Mouse (Mus musculus): Measurements from ENCODE around the gene Ilf3.

The Ilf3 gene

DNA sequence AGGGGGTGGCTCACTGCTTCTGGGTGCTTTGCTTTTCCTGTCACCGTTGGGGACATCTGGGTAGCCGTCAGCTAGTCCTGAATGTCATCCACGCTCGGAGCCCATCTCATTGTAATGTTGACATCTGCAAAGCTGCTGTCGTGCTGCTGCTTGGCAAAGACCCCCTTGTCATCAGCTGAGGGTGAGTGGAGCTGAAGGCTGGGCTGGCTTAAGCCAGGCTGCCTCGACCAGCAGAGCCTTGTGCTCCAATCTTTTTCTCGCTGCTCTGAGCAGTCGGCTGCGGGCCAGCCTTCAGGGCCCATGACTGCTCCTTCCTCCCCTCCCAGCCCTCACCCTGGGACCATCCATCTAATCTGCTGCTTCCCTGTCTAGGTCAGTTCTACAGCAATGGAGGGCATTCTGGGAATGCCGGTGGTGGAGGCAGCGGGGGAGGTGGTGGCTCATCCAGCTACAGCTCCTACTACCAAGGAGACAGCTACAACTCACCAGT lies 35.1 kb downstream of the Ilf3 start:
- no peak for DNase-seq (ENCODE audit: low spot score in 2 of 2)

DNA sequence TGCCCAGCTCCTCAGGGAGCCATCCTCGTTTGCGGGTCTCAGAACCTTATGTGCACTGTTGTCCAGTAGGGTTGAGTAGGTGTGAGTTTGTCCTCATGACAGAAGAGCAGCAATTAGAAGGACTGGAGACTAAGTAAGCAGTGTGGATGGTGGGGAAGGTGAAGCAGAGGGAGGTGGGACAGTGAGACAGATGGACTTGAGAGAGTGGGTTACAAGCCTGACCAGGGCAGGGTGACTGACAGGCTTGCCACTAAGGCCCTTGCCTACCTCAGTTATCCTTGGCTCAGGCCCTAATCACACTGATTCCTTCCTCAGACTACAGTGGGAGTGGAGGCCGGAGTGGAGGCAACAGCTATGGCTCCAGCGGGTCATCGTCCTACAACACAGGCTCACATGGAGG lies 36.1 kb downstream of the Ilf3 start:
- DNase-seq (ENCODE audit: low spot score in 2 of 2), result no peak

DNA sequence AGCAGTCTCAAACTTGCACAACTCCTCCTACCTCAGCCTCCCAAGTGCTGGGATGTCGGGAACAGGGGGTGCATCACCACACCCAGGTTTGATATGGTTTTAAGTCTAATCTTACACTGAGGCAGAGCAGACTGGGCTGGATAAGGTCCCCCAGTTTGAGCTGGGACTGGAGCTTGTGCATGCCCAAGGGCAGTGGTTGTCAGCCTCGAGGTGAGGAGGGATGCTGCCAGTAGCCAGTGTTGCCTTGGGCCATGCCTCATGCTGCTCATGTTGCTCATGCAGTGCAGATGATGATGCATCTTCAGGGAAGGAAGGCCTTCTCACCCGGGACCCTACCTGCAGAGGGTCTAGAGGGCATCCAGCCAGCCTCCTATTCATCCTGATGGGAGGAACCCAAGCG lies 37.9 kb downstream of the Ilf3 start:
- DNase-seq (ENCODE audit: low spot score in 2 of 2), result no peak

DNA sequence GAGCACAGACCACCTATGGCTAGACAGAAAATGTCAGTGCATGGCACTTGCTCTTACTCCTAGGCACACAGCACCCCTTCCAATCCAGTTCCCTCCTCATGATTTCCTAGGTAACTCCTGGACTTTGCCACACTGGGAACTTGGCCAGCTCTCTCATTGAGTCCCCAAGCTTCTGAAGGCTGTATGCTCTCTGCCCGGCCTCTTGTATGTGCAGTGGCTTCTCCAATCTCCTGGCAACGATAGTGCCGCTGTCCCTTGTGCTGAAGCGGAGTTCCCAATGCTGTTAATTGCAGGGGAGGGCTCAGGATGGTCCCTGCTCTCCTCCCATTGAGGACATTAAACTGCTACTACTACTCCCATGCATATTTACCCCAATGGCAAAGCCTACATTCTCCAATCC lies 40.3 kb downstream of the Ilf3 start:
- no peak for DNase-seq (ENCODE audit: low spot score in 2 of 2)

DNA sequence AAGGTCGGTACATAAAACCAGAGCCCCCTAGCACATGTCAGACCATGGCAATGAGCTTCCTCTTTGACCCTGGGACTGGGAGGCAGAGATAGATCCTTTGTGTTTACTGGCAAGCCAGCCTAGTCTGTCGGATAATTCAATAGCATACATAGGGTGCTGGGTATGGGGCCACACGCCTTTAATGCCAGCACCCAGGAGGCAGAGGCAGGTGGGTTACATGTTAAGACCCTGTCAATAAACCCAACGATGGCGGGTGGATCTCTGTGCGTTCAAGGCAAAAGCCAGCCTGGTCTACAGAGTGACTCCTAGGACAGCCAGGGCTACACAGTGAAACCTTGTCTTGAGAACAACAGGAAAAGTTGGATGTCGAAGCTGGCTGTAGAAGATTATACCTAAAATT lies 41.0 kb downstream of the Ilf3 start:
- DNase-seq (ENCODE audit: low spot score in 2 of 2), result no peak

DNA sequence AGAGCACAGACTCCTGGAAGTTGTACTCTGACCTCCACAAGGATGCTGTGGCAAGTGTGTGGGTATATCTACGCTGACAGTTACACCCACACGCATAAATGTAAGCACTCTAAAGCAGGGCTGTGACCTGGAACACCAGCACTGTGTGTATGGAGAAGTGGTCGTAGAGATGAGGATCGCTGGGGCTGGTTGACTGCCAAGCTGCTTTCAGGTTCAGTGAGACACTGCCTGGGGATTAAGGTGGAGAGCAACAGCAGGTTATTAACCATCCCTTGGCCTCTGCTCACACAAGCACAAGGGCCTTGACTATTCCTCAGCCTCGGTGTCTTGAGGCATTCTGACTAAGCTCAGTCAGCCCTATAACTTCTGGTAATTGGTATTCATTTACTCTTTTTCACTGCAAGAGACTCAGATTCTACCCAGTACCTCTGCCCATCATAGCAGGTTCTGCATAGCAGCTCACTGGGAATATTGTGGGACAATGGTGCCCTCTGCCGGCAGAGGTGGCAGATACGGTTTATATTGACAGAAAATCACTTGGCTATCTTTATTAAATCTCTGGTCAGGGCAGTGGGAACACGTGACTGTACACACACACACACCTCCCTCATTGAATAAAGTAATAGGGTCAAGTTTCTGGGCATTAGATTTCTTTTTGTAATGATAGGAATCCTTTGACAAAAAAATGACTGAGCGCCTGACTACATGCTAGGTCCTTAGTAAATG lies 42.1 kb downstream of the Ilf3 start:
- DNase-seq (ENCODE audit: low spot score in 2 of 2), result peak; percentile 90 to 92

DNA sequence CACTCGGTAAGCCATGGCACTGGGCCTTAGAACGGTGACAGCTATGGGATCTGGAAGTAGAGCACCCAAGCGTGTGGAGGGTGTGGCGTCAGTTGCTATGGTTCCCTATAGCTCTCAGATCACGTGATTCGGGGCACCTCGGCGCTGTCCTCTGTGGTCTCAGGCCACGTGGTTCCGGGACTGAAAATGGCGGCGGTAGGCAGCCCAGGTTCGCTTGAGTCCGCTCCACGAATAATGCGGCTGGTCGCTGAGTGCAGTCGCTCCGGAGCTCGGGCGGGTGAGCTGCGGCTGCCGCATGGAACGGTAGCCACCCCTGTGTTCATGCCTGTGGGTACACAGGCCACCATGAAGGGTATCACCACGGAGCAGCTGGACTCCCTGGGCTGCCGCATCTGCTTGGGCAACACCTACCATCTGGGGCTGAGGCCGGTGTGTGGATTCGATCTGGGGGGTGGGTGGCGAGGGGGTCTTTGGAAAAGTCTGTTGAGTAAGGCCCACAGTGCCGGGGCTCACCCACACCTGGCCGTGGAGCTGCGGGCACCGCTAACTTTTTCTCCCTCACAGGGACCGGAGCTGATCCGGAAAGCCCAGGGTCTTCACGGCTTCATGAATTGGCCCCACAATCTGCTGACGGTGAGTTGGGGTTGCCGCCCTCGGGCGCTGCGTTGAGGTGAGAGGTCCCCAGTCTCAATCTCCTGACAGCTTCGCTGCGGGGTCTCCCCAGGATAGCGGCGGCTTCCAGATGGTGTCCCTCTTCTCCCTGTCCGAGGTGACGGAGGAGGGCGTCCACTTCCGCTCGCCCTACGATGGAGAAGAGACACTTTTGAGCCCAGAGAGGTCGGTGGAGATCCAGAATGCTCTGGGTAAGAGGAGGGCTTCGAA lies 44.2 kb downstream of the Ilf3 start, which contains the start of gene Qtrt1:
TSS of gene Qtrt1 (plus strand) at position 169 of the 882 bp plus-strand sequence.
- peak; percentile 89 to 92 for DNase-seq (ENCODE audit: low spot score in 2 of 2)

DNA sequence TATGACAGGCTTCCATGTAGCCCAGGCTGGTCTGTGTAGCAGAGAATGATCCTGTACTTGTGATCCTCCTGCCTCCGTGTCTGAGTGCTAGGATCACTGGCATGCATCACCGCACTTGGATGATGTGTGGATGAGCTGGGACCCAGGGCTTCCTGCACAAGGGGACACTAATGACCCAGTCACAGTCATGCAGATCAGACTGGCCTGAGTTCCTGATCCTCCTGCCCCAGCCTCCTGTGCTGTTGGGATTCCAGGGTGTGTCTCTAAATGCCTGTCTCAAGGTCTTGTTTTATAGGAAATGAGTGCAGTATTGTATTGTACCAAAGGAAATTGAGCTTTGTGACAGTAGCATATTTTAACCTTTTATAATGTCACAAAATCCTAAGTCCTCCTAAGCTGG lies 50.2 kb downstream of the Ilf3 start:
- DNase-seq (ENCODE audit: low spot score in 2 of 2), result no peak

DNA sequence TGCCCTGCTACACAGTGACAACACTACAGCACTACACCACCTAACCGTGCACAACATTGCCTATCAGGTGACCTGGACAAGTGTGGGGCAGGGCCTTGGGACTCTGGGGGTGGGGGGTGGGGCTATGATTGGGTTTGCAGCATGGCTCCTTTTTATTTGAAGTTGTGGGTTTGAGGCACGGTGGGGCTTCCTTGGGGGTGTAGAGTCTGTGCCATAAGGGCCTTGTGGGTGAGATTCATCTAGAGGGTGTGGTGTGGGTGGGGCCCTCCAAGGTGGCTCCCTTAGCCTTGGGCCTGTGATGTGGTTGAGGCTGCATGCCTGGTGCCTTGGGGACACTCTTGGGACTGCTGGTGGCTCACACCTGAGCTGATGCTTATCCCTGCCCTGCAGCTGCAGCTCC lies 52.0 kb downstream of the Ilf3 start:
- DNase-seq (ENCODE audit: low spot score in 2 of 2), result no peak

DNA sequence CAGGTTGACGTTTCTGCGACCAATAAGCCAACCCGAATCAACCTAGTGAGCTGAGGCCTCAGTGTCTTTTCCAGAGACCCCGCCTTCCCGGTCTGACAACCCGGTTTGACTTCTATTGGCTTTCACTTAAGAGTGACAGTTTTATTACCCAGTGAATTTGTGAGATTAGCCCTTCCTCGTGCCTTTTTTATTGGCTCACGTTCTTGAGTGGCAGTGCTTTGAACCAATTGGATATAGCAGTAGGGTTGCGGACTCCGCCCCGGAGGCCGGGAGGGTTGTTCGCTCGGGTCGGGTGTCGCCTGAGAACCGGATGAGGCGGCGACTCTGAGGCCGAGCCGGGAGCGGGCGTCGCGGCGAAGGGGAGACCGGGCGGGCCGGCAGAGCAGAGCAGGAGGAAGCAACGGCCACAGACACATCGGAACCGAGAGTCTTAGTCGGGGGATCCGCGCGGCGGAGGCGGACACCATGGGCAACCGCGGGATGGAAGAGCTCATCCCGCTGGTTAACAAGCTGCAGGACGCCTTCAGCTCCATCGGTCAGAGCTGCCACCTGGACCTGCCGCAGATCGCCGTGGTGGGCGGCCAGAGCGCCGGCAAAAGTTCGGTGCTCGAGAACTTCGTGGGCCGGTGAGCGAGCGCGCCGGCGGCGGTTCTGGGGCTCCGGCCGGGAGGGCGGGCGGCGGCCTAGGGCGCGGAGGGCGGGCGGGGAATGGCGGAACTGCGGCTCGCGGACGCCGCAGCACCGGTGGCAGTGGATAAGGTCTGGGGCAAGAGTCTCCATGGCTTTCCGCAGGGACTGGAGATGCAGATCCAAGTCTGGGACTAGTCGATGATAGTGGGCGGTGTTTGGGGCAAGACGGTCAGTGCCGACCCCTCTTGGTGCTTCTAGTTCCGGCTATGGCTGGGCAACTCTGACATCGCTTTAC lies 57.2 kb downstream of the Ilf3 start, which contains the start of gene Dnm2:
TSS of gene Dnm2 (plus strand) at position 278 of the 925 bp plus-strand sequence.
- peak; percentile 100 for DNase-seq (ENCODE audit: low spot score in 2 of 2)

DNA sequence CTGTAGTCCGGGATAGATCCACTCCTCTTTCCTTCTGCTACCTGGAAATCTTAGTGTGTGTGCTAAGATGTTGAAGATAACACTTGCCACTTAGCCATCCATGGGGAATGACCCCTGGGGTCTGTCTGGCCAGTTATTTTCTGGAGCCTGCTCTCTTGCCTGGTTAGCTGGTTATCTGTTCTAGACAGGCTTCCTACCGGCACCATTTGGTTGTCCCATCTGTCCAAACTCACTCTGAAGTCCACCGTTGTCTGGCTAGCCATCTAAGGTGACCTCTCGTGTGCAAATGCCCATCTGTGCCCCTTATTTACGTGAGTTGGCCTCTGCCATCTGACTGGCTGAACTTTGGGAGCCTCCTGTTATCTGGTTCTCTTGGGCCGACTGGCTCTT lies 57.9 kb downstream of the Ilf3 start:
- no peak for DNase-seq (ENCODE audit: low spot score in 2 of 2)

DNA sequence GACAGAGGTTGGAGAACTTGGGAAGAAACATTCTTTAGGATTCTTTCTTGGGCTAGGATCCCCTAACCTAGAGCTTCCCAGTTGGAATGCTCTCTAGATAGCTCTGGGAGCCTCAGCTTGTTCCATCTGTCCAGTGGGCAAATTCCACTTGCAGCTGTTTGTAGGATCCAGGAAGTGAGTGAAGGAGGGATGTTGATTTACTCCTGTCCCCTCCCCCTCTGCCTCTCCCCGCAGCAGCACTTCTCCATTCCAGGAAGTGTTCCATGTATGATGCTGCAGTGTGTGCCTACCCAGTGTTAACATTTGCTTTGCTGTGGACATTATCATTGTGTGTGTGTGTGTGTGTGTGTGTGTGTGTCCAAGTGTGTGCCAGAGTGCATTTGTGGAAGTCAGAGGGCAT lies 58.3 kb downstream of the Ilf3 start:
- DNase-seq (ENCODE audit: low spot score in 2 of 2), result no peak

DNA sequence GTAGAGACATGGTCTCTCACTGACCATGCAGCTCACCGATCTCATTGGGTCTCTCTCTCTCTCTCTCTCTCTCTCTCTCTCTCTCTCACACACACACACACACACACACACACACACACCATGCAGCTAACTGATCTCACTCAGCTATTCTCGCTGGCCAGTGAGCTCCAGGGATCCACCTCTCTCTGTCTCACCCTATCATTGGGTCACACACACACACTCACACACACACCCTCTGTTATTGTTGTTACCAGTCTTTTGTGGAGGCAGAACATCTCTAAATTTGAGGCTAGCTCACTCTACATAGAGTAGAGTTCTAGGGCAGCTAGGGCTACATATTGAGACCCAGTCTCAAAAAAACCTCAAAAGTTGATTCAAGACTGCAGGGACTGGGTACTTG lies 58.9 kb downstream of the Ilf3 start:
- DNase-seq (ENCODE audit: low spot score in 2 of 2), result no peak

DNA sequence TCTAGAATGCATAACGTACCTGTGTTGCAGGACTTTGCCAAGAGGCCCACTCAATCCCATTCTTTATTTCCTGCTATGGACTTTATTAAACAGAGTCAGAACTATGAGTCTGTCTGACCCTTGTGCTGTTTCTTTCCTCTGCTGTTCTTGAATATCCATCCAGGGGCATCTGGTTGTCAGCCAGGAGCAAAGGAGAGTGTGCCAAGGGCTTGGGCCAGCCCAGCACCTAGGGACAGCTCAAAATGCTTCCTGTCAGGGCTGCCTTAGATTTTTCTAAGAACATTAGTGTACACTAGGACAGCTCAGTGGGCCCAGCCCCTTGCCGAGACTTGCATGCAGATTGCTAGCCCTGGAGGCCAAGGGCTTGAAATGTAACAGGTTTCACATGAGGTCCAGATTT lies 60.1 kb downstream of the Ilf3 start:
- DNase-seq (ENCODE audit: low spot score in 2 of 2), result no peak

DNA sequence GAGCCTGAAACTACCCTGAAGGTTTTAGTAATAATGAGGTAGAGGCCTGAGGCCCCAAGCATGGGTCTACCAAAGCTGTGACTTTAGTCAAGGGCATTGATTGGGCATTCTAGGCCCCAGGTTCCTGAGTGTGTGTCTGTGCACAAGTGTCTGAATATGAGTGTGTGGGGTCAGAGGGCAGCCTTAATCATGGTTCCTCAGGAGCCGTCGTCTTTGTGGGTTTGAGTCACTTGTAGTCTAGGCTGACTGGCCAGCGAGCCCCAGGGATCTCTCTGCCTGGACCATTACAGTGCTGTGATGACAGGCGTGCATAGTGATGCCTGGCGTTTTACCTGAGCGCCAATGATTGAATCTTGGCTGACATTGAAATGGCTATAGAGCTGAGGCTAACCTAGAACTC lies 60.5 kb downstream of the Ilf3 start:
- DNase-seq (ENCODE audit: low spot score in 2 of 2), result no peak

DNA sequence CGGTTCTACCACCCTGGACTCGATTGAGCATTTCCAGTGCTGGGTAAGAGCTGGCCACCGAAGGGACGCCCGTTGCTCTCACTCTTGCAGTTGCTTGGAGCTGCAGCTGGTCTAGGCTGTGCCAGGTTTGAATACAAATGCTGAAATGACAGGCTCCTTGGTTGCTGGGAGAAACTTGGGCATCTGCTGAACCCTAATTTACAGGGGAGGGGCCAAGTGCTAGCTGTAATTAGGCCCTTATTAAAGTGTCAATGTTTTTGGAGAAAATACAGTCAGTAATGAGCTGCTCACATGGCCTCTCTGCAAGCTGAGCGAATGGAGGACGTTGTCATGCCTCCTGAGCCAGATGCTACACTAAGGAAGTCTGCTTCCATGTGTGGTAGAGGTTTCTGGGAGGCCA lies 63.1 kb downstream of the Ilf3 start:
- no peak for DNase-seq (ENCODE audit: low spot score in 2 of 2)

DNA sequence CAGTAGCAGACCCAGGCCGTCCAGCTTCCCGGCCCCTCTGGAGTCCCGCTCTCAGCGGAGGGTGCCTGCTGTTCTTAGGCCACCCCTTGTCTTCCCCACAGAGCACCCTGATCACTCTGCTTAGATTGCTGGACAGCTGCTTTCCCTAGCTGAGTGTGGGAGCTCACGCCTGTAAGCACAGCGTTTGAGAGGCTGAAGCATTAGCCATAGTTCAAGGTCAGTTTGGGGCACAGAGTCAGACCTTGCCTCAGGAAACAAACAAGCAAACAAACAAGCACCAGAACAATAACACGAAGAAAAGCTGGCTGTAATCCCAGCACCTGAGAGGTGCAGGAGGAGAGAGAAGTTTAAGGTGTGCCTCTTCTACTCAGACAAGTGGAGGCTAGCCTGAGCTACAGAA lies 64.4 kb downstream of the Ilf3 start:
- DNase-seq (ENCODE audit: low spot score in 2 of 2), result no peak

DNA sequence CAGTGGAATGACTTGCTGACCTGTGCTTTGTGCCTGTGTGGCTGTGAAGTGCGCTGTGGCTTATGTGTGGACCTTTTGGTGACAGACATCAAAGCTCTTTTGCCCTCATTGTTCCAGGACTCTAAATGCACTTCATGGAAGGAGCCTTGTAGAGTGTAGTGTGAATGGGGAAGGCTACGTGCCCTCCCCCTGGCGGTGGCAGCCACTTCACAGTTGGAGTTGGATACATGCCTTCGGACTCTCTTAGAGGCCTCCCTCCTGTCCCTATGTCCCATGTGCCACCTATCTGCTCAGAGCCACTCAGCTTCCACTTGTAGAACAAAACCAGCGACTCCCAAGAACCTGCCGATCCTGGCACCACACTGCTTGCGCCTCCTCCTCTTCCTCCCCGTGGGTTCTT lies 66.1 kb downstream of the Ilf3 start:
- DNase-seq (ENCODE audit: low spot score in 2 of 2), result no peak

DNA sequence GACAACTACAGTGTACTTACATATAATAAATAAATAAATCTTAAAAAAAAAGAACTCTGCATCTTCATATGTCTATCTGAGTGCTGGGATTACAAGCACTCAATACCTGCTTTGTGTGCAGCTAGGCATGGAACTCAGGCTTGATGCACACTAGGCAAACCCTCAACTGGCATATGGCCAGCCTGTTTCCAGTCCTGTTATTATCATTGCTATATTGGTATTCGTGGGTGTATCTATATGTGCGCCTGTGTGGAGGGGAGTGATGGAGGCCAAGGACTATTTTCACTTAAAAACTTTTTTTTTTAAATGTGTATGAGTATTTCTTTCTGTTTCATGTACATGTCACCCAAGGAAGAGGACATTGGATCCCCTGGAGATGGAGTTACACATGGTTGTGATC lies 66.7 kb downstream of the Ilf3 start:
- DNase-seq (ENCODE audit: low spot score in 2 of 2), result no peak

DNA sequence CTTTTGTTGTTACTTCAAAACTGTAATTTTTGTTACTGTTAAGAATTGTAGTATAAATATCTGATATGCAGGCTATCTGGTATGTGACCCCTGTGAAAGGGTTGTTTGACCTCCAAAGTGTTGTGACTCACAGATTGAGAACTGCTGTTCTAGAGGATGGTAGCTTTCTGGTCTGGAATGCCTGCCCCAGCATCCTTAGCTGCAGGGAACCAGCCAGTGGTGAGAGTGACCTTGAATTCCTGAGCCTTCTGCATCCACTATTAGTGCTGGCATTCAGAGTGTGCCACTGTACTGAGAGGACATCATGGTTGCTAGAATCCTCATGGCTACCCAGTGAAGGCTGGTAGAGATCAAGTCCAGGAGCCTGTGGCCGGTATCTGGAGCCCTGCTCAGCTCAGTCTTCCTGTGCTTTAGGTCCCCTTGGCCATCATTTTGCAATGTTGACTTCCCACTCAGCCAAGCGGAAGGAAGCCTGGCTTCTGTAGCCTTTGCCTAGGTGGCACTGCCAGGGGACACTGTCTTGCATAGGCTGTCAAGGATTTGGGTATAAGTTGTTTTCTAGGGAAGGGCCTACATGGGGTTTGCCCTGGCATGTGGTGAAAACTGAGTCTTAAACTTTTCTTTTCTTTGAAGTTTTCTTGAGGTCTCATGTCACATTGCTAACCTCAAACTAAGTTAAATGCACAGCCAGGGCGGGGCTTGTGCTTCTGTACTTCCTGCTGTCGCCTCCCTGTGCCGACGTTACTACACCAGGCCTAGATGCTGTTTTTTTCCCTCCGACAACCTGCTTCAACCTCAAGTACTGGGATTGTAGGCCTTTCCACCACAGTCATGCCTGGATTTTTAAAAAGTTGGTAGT lies 68.3 kb downstream of the Ilf3 start:
- DNase-seq (ENCODE audit: low spot score in 2 of 2), result no peak

DNA sequence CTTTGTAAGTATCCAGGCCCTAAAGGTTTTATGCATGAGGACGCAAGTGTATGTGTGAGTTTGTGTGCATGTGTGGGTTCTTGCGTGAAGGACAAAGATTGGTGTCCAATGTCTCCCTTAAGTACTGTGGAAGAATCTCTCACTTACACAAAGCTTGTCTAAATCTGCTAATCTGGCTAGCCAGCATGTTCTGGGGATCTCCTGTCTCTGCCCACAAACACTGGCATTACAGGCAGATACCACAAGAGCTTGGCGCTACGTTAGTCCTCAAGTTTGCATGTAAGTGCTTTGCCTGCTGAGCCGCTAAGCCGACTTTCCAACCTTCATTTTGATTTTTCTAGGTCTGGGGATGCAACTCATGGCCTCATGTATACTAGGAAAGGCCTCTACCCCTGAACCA lies 69.9 kb downstream of the Ilf3 start:
- no peak for DNase-seq (ENCODE audit: low spot score in 2 of 2)

Measured in right cerebral cortex, adult 2 months (tissue).